Mouse (Mus musculus) monocyte, adult 5-6 weeks (primary cell): ENCODE data around the gene Plcl2. TPM values are rescaled to one million over a fixed set of nuclear protein-coding genes. Genes with fewer than 3 reads are reported as not detected.

Experiments used
- total RNA-seq: library from RNA; stranded (forward); fragments of 200-1000, 200-491, 200-594 nt; gene quantifications from 3 replicates; pipeline ENCODE4 v1.2.3, GENCODE M21; 2017

Gene Plcl2
- total RNA-seq, 1 experiment from 2014 or later, result 49.4 TPM

Other genes starting within 250 kb of the Plcl2 start
- not detected in 3 replicates for gene Dazl, start 215.8 kb upstream of the Plcl2 start, total RNA-seq